Mouse (Mus musculus): ENCODE data around the gene Sfxn5. TPM values are rescaled to one million over a fixed set of nuclear protein-coding genes. Genes with fewer than 3 reads are reported as not detected.

Sfxn5 gene
- polyA plus RNA-seq, 1 experiment, result 3.7 TPM

GRCm38 (mm10) chr6:85237001-85237400 is 96.2 kb downstream of the Sfxn5 start:
- no peak for TF ChIP-seq CTCF (IDR thresholded peaks at IDR 0.05; ENCODE audit: borderline replicate concordance, control insufficient read depth, extremely low read depth, insufficient read depth, low read length, poor library complexity)
- no peak for TF ChIP-seq POLR2A (IDR thresholded peaks at IDR 0.05; ENCODE audit: control insufficient read depth, extremely low read depth, insufficient read depth, low read length, poor library complexity)
- Histone ChIP-seq H3K27me3 (ENCODE audit: control insufficient read depth, insufficient read depth, low read length) (no peaks in the 10 kb centered on the region), H3K36me3 (ENCODE audit: control insufficient read depth, insufficient read depth, low read length) (no peaks in the 10 kb centered on the region), H3K27ac (ENCODE audit: control insufficient read depth, insufficient read depth, low read length) (no peak overlapping the region), H3K4me1 (replicated peaks; ENCODE audit: control insufficient read depth, insufficient read depth, low read length) (no peaks in the 10 kb centered on the region; the same call in 1 of the 2 replicates), H3K4me3 (ENCODE audit: control insufficient read depth, insufficient read depth, low read length) (no peak overlapping the region)
- 49% methylated on average over 5 of the region's 5 CpGs for WGBS
- peak; percentile 33 for DNase-seq

DNA sequence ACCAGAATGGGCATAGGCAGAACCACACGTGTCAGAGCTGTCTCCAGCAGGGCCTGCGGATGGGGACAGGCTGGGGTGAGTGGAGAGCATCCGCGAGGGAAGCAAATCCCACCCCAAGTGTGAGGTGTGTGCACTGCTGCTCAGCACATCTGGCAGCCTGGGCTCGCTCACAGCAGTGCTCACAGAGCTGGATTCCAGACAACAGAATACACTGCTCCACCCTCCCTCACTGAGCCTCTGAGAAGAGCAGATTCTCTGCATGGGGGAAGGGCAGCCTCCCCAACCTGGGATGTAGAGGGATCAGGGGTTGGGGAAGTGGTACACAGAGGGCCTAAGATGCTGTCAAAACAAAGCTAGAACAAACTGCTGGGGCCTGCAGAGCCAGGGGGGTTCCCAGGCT is 98.4 kb downstream of the Sfxn5 start:
- Histone ChIP-seq H3K27ac (ENCODE audit: control insufficient read depth, insufficient read depth, low read length) (no peak overlapping the region), H3K4me3 (ENCODE audit: control insufficient read depth, insufficient read depth, low read length) (no peak overlapping the region), H3K36me3 (ENCODE audit: control insufficient read depth, insufficient read depth, low read length) (no peaks in the 10 kb centered on the region), H3K27me3 (ENCODE audit: control insufficient read depth, insufficient read depth, low read length) (no peaks in the 10 kb centered on the region), H3K4me1 (replicated peaks; ENCODE audit: control insufficient read depth, insufficient read depth, low read length) (no peaks in the 10 kb centered on the region; the same call in 1 of the 2 replicates)
- no peak for TF ChIP-seq POLR2A (IDR thresholded peaks at IDR 0.05; ENCODE audit: control insufficient read depth, extremely low read depth, insufficient read depth, low read length, poor library complexity)
- no peak for TF ChIP-seq CTCF (IDR thresholded peaks at IDR 0.05; ENCODE audit: borderline replicate concordance, control insufficient read depth, extremely low read depth, insufficient read depth, low read length, poor library complexity)
- DNase-seq, result no peak
- 88% methylated on average over 5 of the region's 5 CpGs for WGBS

DNA sequence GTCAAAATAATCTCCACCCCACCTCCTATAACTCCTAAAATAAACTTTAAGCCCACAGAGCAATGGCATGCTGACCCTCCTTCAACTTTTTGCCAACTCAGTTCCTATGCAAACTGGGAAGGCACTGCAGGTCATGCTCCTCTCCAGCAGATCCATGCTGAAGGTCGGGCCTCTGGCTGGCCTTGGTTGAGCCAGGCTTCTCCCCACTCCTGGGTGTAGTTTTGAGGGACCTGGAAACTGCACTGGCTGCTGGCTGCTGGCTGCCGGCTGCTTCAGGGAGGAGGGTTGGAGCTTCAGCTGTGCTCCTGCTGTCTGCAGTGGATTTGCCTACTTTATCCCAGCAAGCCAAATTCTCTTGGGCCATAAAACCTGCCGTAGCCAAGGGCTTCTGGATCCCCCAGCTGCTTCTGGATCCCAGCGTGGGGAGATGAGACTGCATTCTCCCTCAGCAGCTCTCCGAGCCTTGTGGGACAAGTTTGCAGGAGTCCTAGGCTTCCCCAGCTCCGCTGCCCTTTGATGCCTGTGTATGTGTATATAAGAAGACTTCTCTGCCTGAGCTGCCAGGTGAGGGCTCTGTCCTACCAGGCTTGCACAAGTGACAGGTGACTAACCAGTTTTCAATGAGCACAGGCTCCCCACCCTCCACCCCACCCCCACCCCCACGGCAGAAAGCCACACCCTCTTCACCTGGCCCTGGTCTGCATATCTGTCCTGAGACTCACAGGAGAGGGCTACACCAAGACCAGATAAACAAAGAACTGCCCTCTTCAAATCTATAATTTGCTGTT is 100.2 kb downstream of the Sfxn5 start:
- Histone ChIP-seq H3K27ac (ENCODE audit: control insufficient read depth, insufficient read depth, low read length) (no peak overlapping the region), H3K4me1 (replicated peaks; ENCODE audit: control insufficient read depth, insufficient read depth, low read length) (no peaks in the 10 kb centered on the region; the same call in 1 of the 2 replicates), H3K27me3 (ENCODE audit: control insufficient read depth, insufficient read depth, low read length) (no peaks in the 10 kb centered on the region), H3K4me3 (ENCODE audit: control insufficient read depth, insufficient read depth, low read length) (no peak overlapping the region), H3K36me3 (ENCODE audit: control insufficient read depth, insufficient read depth, low read length) (no peaks in the 10 kb centered on the region)
- no peak for TF ChIP-seq CTCF (IDR thresholded peaks at IDR 0.05; ENCODE audit: borderline replicate concordance, control insufficient read depth, extremely low read depth, insufficient read depth, low read length, poor library complexity)
- no peak for TF ChIP-seq POLR2A (IDR thresholded peaks at IDR 0.05; ENCODE audit: control insufficient read depth, extremely low read depth, insufficient read depth, low read length, poor library complexity)
- no peak for DNase-seq
- 77% methylated on average over 7 of the region's 7 CpGs for WGBS

- TF ChIP-seq POLR2A (IDR thresholded peaks at IDR 0.05; ENCODE audit: control insufficient read depth, extremely low read depth, insufficient read depth, low read length, poor library complexity), result no peak
- no peak for TF ChIP-seq CTCF (IDR thresholded peaks at IDR 0.05; ENCODE audit: borderline replicate concordance, control insufficient read depth, extremely low read depth, insufficient read depth, low read length, poor library complexity)
- 89% methylated on average over 4 of the region's 4 CpGs for WGBS
- Histone ChIP-seq H3K36me3 (ENCODE audit: control insufficient read depth, insufficient read depth, low read length) (no peaks in the 10 kb centered on the region), H3K27ac (ENCODE audit: control insufficient read depth, insufficient read depth, low read length) (no peak overlapping the region), H3K4me3 (ENCODE audit: control insufficient read depth, insufficient read depth, low read length) (no peak overlapping the region), H3K4me1 (replicated peaks; ENCODE audit: control insufficient read depth, insufficient read depth, low read length) (no peaks in the 10 kb centered on the region), H3K27me3 (ENCODE audit: control insufficient read depth, insufficient read depth, low read length) (no peaks in the 10 kb centered on the region)
- no peak for DNase-seq
Measured at GRCm38 (mm10) chr6:85232045-85232444, 101.2 kb downstream of the Sfxn5 start.

DNA sequence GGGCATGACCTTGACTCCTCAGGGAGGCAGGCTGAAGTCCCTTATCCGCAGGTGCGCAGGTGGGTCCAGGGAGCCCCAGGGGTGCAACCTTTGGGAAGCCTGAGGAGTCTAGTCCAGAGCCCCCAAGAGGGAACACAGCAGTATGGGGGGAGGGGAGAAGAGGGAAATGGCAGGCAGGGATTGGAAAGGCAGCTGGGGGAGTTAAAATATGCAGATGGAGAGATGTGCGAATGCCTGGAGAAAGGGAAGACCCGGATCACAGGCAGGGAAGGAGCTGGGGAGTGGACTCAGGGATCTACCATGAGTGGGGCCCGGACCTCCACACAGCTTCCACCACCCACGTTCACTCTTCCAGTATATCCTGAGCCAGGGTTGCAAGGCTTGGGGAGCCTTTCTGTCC is 101.8 kb downstream of the Sfxn5 start:
- TF ChIP-seq CTCF (IDR thresholded peaks at IDR 0.05; ENCODE audit: borderline replicate concordance, control insufficient read depth, extremely low read depth, insufficient read depth, low read length, poor library complexity), result no peak
- no peak for TF ChIP-seq POLR2A (IDR thresholded peaks at IDR 0.05; ENCODE audit: control insufficient read depth, extremely low read depth, insufficient read depth, low read length, poor library complexity)
- H3K27ac ChIP-seq (ENCODE audit: control insufficient read depth, insufficient read depth, low read length), result no peak overlapping the region
- H3K4me3 ChIP-seq (ENCODE audit: control insufficient read depth, insufficient read depth, low read length), result no peak overlapping the region
- H3K27me3 ChIP-seq (ENCODE audit: control insufficient read depth, insufficient read depth, low read length), result no peaks in the 10 kb centered on the region
- 81% methylated on average over 6 of the region's 6 CpGs for WGBS
- H3K36me3 ChIP-seq (ENCODE audit: control insufficient read depth, insufficient read depth, low read length), result no peaks in the 10 kb centered on the region
- DNase-seq, result no peak
- H3K4me1 ChIP-seq (replicated peaks; ENCODE audit: control insufficient read depth, insufficient read depth, low read length), result no peaks in the 10 kb centered on the region

DNA sequence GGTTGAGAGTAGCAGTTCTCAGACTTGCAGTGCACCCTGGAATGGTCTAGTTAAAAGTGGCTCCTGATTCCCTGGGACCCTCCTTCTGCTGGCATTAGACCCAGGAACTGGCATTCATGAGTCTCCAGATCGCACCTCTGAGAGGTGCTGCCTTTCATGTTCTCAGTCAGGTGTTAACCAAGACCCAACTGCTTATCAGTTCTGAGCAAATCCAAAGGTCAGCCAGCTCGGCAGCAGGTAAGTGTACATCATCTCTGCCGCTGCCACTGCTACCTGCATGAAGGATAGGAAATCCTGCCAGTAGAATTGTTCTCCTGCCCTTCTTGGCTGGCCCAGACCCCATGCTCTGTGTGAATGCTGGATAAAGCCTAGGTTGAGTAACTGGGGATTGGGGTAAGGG is 102.5 kb downstream of the Sfxn5 start:
- H3K4me3 ChIP-seq (ENCODE audit: control insufficient read depth, insufficient read depth, low read length), result no peak overlapping the region
- H3K27ac ChIP-seq (ENCODE audit: control insufficient read depth, insufficient read depth, low read length), result no peak overlapping the region
- WGBS, result 88% methylated on average over 3 of the region's 3 CpGs
- H3K36me3 ChIP-seq (ENCODE audit: control insufficient read depth, insufficient read depth, low read length), result no peaks in the 10 kb centered on the region
- H3K27me3 ChIP-seq (ENCODE audit: control insufficient read depth, insufficient read depth, low read length), result no peaks in the 10 kb centered on the region
- H3K4me1 ChIP-seq (replicated peaks; ENCODE audit: control insufficient read depth, insufficient read depth, low read length), result no peaks in the 10 kb centered on the region
- TF ChIP-seq CTCF (IDR thresholded peaks at IDR 0.05; ENCODE audit: borderline replicate concordance, control insufficient read depth, extremely low read depth, insufficient read depth, low read length, poor library complexity) (no peak), POLR2A (IDR thresholded peaks at IDR 0.05; ENCODE audit: control insufficient read depth, extremely low read depth, insufficient read depth, low read length, poor library complexity) (no peak)
- DNase-seq, result no peak

Data from thymus, adult 2 months (tissue).